Mouse (Mus musculus) effector memory CD4-positive, alpha-beta T cell, adult 5 months (primary cell): ENCODE measurements around the gene Brpf1. TPM values are rescaled to one million over a fixed set of nuclear protein-coding genes. Genes with fewer than 3 reads are reported as not detected.

Experiments
- polyA plus RNA-seq: library from polyadenylated mRNA; unstranded; fragments of 100-300 nt; shearing (Covaris generic); gene quantifications from one replicate; pipeline ENCODE4 v1.2.1, GENCODE M21; 2017

The Brpf1 gene
- 50.9 TPM for polyA plus RNA-seq

DNA sequence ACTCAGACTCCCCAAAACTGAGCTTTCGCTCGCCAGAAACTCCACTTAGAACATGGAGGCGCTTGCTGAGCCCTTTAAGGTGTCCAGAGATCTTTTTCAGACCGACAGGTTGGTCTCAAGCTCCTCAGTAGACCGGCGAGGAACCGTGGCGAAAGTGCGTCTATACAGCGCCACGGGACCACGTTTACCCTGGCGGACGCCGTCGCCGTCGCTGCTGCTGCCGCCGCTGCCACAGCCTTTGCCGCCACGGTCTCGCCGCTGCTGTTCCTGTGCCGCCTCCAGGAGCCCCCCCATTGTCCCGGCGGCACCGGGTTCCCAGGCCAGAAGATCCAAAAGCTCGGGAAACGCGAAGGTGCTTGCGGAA lies at the start of gene Brpf1:
Gene Brpf1 (plus strand): TSS at position 152 of the 364 bp plus-strand sequence.

GRCm38 (mm10) chr6:113282101-113282802 lies 24.7 kb upstream of the Brpf1 start, which contains the start of gene Cpne9:
TSS of gene Cpne9 (plus strand) at chr6:113282307.

DNA sequence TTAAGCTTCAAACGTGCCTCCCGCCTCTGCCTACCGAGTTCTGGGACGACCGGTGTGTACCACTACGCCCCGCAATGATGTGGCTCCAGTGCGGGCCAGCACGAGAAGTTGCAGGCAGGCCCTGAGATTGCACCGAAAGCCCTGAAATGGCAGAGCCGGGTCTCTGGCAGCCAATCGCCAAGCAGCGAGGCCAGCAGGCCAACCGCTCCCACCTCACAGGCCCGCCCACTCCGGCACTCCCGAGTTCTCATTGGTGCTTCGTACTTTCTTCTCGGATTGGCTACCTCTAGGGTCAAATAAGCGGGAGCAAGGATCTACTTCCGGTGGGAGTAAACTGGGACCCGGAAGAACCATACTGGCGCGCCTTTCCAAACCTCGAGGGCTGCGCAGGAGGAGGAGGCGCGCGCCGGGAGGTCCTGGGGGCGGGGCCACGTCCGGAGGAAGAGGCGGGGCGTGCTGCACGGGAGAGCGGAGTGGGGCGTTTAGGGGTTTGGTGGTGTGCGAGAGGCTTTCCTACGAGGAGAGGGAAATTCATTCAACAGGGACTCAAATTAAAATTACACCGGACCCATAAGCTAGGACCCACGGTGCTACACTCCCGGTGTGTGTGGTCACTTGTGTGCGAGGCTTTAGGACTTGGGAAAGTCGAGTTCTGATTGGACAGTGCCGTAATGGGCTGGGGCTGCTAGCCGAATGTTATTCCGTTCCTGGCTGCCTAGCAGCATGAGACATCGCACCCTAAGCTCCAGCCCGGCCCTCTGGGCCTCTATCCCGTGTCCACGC lies 19.8 kb downstream of the Brpf1 start, which contains the start of gene Ogg1:
Gene Ogg1 (plus strand): TSS at position 440 of the 783 bp plus-strand sequence.

DNA sequence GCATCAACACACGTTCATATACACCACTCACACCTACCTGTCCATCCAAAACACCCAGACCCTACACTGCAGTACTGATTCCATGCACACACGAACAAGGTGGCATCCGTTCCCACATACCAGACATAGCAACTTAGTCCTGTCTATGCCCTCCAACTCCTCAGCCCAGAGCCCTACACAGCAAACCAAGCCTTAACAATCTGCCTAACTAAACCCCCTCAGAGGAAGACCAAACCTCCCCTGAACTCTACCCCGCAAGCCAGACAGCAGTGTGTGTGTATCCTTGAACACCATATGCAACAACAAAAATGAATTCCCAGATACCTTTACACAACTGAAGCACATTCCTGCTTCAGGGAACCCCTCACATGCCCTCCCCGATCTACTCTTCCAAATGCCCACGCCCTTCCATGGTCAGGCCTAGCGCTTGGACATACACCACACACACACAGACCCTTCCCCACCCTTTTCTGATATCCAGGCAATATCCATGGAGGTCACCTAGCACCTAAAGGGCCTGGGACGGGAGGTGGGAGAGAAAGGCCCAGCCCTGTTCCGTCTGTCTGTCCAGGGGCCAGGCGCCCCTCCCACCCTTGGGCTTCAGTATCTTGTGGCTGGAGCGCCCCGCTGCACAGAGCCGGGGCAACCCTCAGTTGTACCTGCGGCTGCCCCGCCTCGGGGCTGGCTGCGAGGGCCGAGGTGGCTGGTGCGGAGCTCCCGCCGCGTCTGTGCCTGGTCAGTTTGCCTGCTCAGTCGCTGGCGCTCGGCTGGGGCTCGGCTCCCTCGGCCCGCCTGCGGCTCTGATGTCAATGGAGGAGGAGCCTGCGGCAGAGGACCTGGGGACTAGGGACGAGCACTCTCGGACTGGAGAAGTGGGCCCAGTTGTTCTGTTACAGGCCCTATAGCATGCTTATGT lies 36.5 kb downstream of the Brpf1 start, which contains the start of gene Camk1:
Gene Camk1 (minus strand): TSS at position 808 of the 916 bp plus-strand sequence.

Other genes starting within 250 kb of the Brpf1 start
- 54.1 TPM for gene Setd5, start 229.8 kb upstream of the Brpf1 start, polyA plus RNA-seq
- 0.62 TPM for gene Lhfpl4, start 111.8 kb upstream of the Brpf1 start, polyA plus RNA-seq
- gene Mtmr14, start 69.3 kb upstream of the Brpf1 start, polyA plus RNA-seq = 50.4 TPM
- not detected for gene Cpne9, start 24.8 kb upstream of the Brpf1 start, polyA plus RNA-seq
- 4.6 TPM for gene Ogg1, start 19.8 kb downstream of the Brpf1 start, polyA plus RNA-seq
- gene Camk1, start 36.8 kb downstream of the Brpf1 start, polyA plus RNA-seq = 0.47 TPM
- 28.9 TPM for gene Tada3, start 70.7 kb downstream of the Brpf1 start, polyA plus RNA-seq
- 335 TPM for gene Arpc4, start 71.0 kb downstream of the Brpf1 start, polyA plus RNA-seq
- 12.0 TPM for gene Ttll3, start 82.1 kb downstream of the Brpf1 start, polyA plus RNA-seq
- gene Rpusd3, start 112.2 kb downstream of the Brpf1 start, polyA plus RNA-seq = 11.5 TPM
- gene Cidec, start 128.6 kb downstream of the Brpf1 start, polyA plus RNA-seq = not detected
- gene Jagn1, start 135.4 kb downstream of the Brpf1 start, polyA plus RNA-seq = 18.1 TPM
- gene Il17re, start 151.3 kb downstream of the Brpf1 start, polyA plus RNA-seq = 0.22 TPM
- gene Il17rc, start 164.3 kb downstream of the Brpf1 start, polyA plus RNA-seq = not detected
- gene Creld1, start 176.2 kb downstream of the Brpf1 start, polyA plus RNA-seq = 5.5 TPM
- 0.19 TPM for gene Prrt3, start 194.8 kb downstream of the Brpf1 start, polyA plus RNA-seq
- gene Emc3, start 224.5 kb downstream of the Brpf1 start, polyA plus RNA-seq = 84.2 TPM
- gene Fancd2, start 224.5 kb downstream of the Brpf1 start, polyA plus RNA-seq = 1.5 TPM